Mouse (Mus musculus) heart, postnatal 10 days (tissue): ENCODE measurements around the gene 1700006A11Rik. TPM values are rescaled to one million over a fixed set of nuclear protein-coding genes. Genes with fewer than 3 reads are reported as not detected.
"Not testable (repeated sequence)": the region's sequence is repeated elsewhere in the genome, so short reads cannot be mapped to it uniquely, and the experiment has no call there.

ENCODE experiments used
- DNase-seq, 2 experiments: peaks; one replicate each; pipeline ENCODE4 v3.0.0; 2021
- intact Hi-C: fragments of 180-260 bp; cut with DNase I; formaldehyde crosslinking; loops from one replicate; pipeline ENCODE4 v1.15.1; 2025
- total RNA-seq, 2 experiments: library from RNA; stranded (reverse); gene quantifications; 2 replicates each; pipeline ENCODE4 v1.2.3; 2021

1700006A11Rik gene
- total RNA-seq: not detected

GRCm38 (mm10) chr3:124425940-124426339, at the start of gene 1700006A11Rik:
Gene 1700006A11Rik (minus strand): TSS chr3:124426040.
- intact Hi-C loops: no loop called here
- no peak for DNase-seq

GRCm38 (mm10) chr3:124474291-124474690, 48.5 kb upstream of the 1700006A11Rik start:
- DNase-seq, intact Hi-C loops: not testable (repeated sequence)

- no peak for DNase-seq
- intact Hi-C loops: no loop called here
These were observed 40.4 kb upstream of the 1700006A11Rik start for GRCm38 (mm10) chr3:124466102-124466730.

- intact Hi-C loops: no loop called here
- DNase-seq: no peak
These were observed 33.6 kb downstream of the 1700006A11Rik start for GRCm38 (mm10) chr3:124392201-124392600.

GRCm38 (mm10) chr3:124390101-124390500, 35.7 kb downstream of the 1700006A11Rik start:
- DNase-seq: no peak
- intact Hi-C loops: no loop called here

- intact Hi-C loops: no loop called here
- DNase-seq: no peak
These were observed 36.2 kb downstream of the 1700006A11Rik start for GRCm38 (mm10) chr3:124389650-124390049.

GRCm38 (mm10) chr3:124385377-124385776, 40.5 kb downstream of the 1700006A11Rik start:
- intact Hi-C loops, DNase-seq: not testable (repeated sequence)

- DNase-seq: no peak
- intact Hi-C loops: no loop called here
These were observed 53.8 kb downstream of the 1700006A11Rik start for GRCm38 (mm10) chr3:124372031-124372430.

- intact Hi-C loops: no loop called here
These were observed 68.3 kb downstream of the 1700006A11Rik start for GRCm38 (mm10) chr3:124357533-124357932.

More at GRCm38 (mm10) chr3:124357533-124357932, 68.3 kb downstream of the 1700006A11Rik start:
- DNase-seq: no peak

Other genes starting within 250 kb of the 1700006A11Rik start
- gene Tram1l1, start 105.2 kb downstream of the 1700006A11Rik start, total RNA-seq: under 1 TPM; 0.35 to 0.50 TPM
- gene 1700003H04Rik, start 155.1 kb upstream of the 1700006A11Rik start, total RNA-seq: not detected